Mouse (Mus musculus): Measurements from ENCODE around the gene Pax7.

DNA sequence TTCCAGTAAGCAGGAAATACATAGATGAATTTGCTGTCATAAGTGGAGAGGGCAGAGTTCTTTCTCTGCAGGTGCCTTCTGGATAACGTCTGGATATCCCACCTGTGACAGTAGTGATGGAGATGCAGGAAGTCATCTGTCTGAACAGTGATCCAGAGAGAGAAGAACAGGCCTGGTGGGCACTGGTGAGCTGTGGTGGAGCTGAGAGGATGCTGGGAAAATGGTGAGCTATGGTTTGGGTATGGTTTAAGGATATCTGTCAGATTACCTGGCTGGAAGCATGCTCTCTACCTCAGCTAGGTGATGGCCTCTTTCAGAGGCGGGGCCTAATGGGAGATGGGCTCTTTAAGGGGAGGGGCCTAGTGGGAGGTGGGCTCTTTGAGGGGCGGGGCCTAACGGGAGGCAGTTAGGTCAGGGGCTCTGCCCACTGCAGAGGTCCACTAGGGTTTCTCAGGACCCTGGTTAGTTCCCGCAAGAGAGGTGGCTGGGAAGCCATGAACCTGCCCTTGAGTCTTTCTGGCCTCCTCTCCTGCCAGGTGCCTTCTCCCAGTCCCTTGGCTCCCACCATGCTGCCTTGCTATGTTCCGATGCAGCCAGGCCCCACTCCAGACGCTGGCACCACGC is 17.3 kb upstream of the Pax7 start:
- TF ChIP-seq CTCF (conservative IDR thresholded peaks at IDR 0.05; ENCODE audit: insufficient read depth, insufficient read length, low read depth, low read length) (no peak), POLR2A (IDR thresholded peaks at IDR 0.05; ENCODE audit: low read depth, low read length) (no peak)

Measured in kidney, adult 2 months (tissue).